Mouse (Mus musculus) kidney, postnatal 10 days (tissue): ENCODE results near the gene Ino80d.

Experiments
- DNase-seq: peaks from one replicate; pipeline ENCODE4 v3.0.0; 2021; ENCODE audit warnings: mixed read lengths

Ino80d gene

GRCm38 (mm10) chr1:63102758-63103451 is 11.6 kb downstream of the Ino80d start:
- no peak for DNase-seq

- no peak for DNase-seq
These were observed 14.3 kb downstream of the Ino80d start for GRCm38 (mm10) chr1:63100196-63100595.

DNA sequence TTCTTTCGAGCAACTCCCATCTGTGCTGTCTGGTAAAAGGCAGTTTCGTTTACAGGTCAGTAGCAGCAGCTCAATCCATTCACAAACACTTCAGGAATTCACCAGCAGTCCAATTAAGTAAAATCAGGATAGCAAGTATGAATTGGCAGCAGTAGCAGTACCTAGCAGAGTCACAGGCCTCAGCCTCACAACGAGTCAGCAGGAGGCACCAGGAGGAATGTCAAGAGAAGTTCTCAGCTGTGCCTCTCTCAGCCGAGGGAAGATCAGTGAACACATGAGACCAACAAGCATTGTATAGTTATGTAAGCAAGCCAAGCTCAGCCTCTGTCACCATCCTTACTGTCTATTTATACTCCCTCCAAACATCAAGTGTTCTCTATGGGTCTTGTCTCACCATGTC is 15.6 kb downstream of the Ino80d start:
- no peak for DNase-seq

GRCm38 (mm10) chr1:63096071-63096470 is 18.4 kb downstream of the Ino80d start:
- no peak for DNase-seq

- DNase-seq: no peak
These were observed 24.7 kb downstream of the Ino80d start for GRCm38 (mm10) chr1:63089795-63090194.

GRCm38 (mm10) chr1:63088614-63089013 is 25.9 kb downstream of the Ino80d start:
- no peak for DNase-seq

- no peak for DNase-seq
These were observed 34.2 kb downstream of the Ino80d start for GRCm38 (mm10) chr1:63080277-63080676.

- no peak for DNase-seq
These were observed 38.1 kb downstream of the Ino80d start for GRCm38 (mm10) chr1:63076383-63076782.

GRCm38 (mm10) chr1:63071379-63071778 is 43.1 kb downstream of the Ino80d start:
- no peak for DNase-seq

GRCm38 (mm10) chr1:63058361-63058760 is 56.1 kb downstream of the Ino80d start:
- DNase-seq: no peak

DNA sequence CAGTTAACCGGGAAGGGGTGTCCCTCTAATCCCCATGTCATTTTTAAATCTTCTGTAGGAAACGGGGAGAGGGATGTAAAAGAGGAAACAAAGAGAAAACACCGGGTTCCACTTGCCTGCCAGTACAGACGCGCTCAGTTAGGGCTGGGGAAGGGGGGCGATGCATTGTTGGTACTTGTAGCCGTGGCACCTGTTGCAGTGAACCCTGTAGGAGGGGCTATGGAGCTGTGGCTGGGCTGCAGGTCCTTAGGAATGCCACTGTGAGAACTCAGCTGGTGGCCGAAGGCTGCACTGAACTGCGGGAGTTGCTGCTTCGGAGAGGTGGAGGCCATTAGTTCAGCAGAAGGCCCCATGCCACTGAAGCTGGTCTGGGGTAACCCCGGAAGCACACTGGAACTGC is 56.6 kb downstream of the Ino80d start:
- DNase-seq: no peak

GRCm38 (mm10) chr1:63057318-63057717 is 57.1 kb downstream of the Ino80d start:
- no peak for DNase-seq

GRCm38 (mm10) chr1:63055386-63055785 is 59.1 kb downstream of the Ino80d start:
- DNase-seq: no peak

- no peak for DNase-seq
These were observed 63.6 kb downstream of the Ino80d start for GRCm38 (mm10) chr1:63050866-63051265.

DNA sequence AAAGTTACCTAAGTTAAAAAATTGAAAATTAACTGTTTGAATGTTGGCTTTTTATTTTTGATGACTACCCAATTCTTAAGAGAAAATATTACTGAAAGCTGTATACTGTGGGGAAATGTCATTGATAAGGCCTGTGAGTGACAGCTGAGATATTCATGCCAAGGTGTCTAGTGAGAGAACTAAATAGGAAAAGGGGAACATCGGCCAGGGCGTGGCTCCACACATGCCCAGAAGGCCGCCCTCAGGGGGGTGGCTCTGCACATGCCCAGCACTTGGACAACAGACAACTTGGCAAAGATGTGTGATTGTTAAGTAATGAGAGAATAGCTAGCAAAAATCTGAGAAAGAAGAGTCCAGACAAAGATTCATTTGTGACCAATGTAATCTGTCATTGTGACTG is 64.5 kb downstream of the Ino80d start:
- DNase-seq: no peak

DNA sequence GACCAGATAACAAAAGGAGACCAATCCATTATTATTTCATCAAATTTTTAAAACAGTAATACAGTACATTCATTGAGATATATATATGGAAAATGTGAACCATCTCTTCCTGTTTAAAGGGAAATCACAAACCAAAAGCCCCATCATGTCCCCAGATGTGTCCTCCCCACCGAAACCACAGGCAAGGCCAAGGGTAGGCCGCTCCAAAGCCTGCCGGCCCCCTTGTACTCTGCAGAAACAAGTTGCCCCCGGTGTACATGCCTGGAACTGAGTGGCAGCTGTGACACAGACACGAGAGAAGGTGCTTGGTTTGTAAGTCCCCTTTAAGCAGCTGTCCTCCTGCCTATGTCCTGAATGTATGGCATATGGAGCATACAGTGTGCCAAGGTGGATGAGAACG is 66.5 kb downstream of the Ino80d start:
- no peak for DNase-seq

- DNase-seq: no peak
These were observed 81.5 kb downstream of the Ino80d start for GRCm38 (mm10) chr1:63032929-63033328.

DNA sequence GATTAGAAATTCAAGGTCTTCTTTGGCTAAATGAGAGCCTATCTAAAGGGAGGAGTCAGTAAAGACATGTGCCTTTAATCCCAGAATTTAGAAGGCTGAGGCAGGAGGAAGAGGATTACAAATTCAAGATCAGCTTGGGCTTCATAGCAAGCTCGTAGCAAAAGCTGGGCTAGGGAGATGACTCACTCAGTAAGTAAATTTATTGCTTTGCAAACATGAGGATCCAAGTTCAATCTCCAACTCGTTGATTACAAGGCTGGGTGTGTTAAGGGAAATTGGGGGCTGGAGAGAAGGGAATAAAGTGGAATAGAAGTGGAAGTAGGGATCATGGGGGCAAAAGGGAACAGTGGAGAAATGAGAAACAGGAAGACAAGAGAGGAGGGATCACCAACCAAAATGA is 94.6 kb downstream of the Ino80d start:
- no peak for DNase-seq

DNA sequence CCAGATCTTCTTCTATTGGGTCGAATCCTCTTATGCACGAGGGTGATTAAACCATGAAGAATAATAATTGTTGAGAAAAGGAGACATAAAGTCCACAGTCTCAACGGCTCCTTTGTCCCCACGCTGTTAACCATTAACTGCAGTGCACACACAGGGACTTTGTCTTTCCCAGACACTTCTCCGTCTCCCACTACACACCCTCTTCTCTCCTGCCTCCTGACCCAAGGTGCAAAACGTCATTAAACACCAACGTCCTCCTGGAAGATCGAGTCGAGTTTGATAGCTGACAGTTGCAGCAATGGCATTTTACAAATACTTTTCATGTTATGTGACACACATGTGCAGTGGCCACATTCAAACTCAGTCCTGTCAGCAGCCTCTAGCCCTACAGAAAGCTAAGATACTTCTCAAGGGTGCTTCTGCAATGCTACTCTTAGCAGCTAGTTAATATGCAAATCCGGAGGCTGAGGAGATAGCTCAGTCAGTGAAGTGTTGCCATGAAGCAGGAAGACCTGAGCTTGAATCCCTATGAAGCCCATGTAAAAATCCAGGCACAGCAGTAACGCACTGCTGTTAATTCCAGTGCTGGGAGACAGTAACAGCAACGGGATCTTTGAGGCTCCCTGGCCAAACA is 109.3 kb downstream of the Ino80d start:
- peak; percentile 35 for DNase-seq

DNA sequence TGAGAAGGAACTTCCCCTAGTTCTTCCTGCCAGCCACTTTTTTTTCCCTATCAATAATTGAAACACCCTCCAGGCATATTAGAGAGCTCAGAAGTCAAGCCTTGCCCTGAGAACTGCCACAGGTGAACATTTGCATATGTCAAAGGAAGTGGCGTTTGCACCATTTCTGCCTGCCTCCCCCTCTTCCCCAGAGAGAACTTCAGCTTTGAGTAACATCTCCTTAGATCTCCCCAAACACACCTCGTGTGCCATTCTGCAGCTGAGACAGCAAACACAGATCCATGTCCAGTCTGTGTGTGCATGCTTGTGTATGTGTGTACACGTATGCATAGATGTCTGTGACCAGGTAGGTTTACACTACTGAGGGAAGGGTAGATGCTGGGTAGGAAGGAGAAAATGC is 112.6 kb downstream of the Ino80d start:
- DNase-seq: no peak

- no peak for DNase-seq
These were observed 121.1 kb downstream of the Ino80d start for GRCm38 (mm10) chr1:62993348-62993747.

GRCm38 (mm10) chr1:62992648-62993047 is 121.8 kb downstream of the Ino80d start:
- DNase-seq: no peak

- no peak for DNase-seq
These were observed 123.4 kb downstream of the Ino80d start for GRCm38 (mm10) chr1:62991021-62991420.

DNA sequence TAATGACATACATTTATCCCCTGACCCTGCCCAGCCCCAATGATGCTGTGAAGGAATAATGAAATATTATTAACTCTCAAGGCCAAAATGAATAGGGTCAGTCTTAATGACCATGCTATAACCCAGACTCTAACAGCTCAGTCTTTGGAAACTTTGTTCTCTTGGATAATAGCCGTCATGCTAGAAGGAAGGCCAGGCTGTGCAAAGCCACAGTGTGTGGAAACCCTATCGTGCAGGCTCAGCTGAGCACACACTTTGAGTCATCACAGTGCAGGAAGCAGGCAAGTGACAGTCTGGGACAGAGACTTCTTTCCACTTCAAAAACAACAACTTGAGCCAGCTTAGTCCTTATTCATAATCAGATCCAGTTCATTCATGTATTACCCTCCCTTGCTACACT is 126.9 kb downstream of the Ino80d start:
- no peak for DNase-seq

- DNase-seq: peak; percentile 82
These were observed 128.2 kb downstream of the Ino80d start for GRCm38 (mm10) chr1:62986267-62986666.
